Mouse (Mus musculus) spleen, adult 2 months (tissue): ENCODE results near the gene Cep89.

Experiments used
- CTCF ChIP-seq: fragments of 200-500 bp; IDR thresholded peaks from 2 replicates; pipeline ENCODE4 v1.5.1; 2011; ENCODE audit warnings: mild to moderate bottlenecking, inconsistent platforms; ENCODE audit not compliant: insufficient read depth, insufficient read length, insufficient replicate concordance; ENCODE audit errors: extremely low read depth
- POLR2A ChIP-seq: fragments of 200-500 bp; IDR thresholded peaks from 2 replicates; pipeline ENCODE4 v1.6.1; 2011; ENCODE audit warnings: low read depth, low read length, inconsistent platforms

GRCm38 (mm10) chr7:35349022-35349421, 47.8 kb upstream of the Cep89 start:
- TF ChIP-seq CTCF (no peak), POLR2A (no peak)
